Mouse (Mus musculus) thymus, postnatal 10 days (tissue): ENCODE data around the gene Srp9.
A peak's percentile ranks its signal among the peaks of the same experiment; 100 is the strongest.

Experiments
- DNase-seq, 2 experiments: peaks; one replicate each; pipeline ENCODE4 v3.0.0; 2021; ENCODE audit warnings: low spot score in 2 of 2

Gene Srp9

DNA sequence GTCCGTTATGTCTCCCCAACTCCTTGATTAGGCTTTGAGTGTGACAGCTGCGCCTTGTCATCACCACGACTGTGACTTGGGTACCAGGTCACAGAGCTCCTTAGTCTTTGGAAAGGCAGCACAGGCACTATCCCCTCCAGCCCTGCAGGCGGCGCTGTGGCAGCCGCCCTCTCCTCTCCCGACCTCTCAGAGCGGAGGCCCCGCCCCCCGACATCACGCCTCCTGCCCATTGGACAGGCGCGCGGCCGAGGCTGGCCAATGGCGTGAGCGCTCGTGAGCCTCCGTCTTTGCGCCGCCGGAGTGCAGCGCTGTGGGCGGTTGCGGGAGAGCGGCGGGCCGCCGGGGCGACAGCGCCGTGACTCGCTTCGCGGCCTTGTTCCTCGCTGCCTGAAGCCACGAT is at the start of gene Srp9:
Gene Srp9 (plus strand): TSS at position 232 of the 400 bp plus-strand sequence.
- peak; percentile 97 to 98 for DNase-seq

DNA sequence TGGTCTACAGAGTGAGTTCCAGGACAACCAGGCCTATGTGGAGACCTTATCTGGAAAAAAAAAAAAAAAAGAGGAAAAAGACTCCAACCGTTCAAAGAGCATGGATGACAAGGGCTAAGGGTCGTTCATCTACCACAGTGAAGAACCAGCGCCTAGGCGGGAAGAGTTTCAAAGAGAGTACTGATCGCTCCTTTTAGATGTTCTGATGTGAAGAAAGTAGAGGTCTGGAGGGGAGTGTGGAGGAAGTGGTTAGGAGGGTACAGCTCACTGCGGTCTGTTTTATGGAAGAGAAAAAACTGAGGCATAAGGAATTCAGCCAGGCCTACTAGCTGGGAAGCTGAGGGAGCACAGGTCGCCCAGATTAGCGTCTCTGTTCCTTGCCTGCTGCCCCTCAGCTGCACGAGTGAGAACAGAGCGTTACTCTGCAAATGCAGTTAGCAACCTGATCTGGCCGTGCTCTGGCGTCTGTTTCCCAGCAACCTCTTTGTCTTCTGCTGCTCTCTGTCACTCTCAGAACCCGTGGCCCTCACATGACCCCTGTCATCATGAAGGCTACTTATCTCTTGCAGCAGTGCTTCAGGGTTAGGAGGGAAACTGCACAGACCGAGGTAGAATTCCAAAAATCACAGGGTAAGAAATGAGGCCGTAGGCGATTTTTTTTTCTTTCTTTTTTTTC is 42.7 kb upstream of the Srp9 start:
- no peak for DNase-seq

DNA sequence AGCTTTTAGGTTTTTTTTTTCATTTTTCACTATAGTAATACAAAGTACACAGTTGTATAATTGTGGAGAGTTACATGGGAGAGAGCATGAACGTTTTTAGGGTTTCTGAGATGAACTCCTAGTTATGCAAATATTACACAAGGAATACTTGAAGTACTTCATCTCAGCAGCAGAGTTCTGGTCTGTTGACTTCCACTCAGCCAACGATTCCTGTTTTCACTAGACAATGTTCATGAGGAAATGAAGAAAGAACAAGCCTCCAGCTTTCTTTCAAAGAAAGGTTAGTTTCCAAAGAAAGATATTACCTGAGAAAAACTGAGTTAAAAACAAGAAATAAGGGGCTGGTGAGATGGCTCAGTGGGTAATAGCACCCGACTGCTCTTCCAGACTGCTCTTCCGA is 41.1 kb upstream of the Srp9 start:
- no peak for DNase-seq

DNA sequence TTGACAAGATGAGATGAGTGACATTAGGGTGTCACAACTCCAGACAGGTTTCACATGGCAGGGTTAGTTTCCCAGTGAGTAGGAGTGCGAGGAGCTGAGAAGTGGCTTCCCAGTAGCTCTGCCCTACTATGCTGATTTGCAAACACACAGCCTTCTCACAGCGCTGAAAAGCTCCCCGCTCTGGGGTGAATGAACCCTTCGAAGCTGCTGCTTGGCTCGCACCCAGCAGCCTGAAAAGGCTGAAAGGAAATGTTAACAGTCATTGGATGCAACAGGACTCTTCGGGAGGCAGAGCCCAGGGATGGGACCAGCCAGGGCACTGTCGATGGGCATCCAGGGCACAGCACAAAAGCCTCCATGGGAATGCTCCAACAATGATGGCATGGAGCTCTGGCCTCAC is 37.8 kb upstream of the Srp9 start:
- no peak for DNase-seq

DNA sequence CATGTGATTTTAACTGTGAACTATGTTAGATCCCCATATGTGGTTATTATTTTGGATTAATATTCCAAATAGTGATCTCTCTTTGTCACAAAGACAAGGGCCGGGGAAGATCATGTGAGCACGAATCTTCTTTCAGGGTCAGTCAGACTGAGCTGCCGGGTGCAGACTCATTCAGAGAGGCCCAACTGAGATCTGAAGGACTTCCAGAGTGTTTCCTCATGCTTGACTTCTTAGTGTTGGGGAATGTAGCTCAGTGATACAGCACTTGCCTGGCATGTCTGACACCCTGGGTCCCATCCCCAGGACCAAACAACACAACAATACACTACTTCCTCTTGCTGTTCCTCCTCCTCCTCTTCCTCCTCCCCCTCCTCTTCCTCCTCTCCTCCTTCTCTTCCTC is 37.2 kb upstream of the Srp9 start:
- DNase-seq = no peak

DNA sequence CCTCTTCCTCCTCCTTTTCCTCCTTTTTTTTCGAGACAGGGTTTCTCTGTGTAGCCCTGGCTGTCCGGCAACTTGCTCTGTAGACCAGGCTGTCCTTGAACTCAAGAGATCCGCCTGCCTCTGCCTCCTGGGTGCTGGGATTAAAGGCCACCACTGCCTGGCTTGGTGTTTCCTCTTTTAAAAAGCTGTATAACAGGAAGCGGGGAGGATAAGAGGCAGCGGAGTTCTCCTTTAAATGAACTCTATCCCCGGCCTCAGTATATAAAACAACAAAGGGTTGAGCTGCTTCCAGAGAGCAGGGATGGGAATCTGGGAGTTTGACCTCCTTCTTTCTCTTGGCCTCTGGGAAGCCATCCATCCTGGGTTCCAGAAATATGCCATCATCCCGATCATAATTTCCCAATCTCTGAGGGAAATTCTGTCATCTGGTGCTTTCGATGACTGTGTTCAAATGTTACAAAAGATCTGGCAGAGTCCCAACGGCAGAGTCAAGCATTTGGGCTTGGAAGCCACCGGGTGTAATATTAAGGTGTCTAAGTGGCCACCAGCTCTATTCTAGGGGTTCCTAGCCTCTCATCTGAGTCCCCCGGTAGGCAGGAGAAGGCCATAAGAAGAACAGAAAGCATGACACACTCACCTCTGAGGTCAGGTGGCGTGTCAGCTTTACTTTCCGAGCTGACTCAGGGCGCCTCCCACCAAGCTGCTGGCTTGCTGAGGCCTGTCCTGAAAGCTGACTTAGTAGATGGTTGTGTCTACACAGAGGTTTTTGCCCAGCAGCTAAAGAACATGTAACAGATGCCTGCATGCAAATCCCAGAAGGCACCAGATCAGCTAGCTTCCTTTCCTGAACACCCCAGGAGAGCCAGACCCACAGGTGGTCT is 36.5 kb upstream of the Srp9 start:
- DNase-seq = no peak

DNA sequence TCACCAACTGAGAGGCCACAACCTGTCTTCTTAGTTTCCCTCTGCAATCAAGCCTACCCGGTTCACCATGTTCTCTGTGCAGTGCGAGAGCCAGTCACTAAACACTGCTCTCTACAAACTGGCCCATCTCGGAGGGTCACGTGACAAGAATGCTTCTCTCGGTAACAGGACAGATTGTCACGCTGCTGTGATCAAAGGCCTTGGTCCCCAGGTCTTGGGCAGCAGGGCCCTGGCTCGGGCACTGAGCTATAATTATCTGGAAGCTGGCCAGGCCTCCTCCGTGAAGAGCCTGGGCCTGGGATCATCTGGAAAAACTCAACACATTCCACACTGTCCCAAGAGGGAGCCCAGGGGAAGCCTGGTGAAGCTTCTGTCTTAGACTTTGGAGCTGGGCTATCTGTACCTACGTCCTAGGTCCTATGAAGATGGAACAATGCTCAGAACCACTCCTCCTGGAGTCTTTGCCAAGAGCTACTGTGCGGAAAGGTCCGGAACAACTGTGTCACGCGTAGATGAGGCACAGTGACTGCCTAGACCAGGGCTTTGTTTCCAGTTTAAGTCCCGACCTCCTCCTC is 35.6 kb upstream of the Srp9 start:
- no peak for DNase-seq

DNA sequence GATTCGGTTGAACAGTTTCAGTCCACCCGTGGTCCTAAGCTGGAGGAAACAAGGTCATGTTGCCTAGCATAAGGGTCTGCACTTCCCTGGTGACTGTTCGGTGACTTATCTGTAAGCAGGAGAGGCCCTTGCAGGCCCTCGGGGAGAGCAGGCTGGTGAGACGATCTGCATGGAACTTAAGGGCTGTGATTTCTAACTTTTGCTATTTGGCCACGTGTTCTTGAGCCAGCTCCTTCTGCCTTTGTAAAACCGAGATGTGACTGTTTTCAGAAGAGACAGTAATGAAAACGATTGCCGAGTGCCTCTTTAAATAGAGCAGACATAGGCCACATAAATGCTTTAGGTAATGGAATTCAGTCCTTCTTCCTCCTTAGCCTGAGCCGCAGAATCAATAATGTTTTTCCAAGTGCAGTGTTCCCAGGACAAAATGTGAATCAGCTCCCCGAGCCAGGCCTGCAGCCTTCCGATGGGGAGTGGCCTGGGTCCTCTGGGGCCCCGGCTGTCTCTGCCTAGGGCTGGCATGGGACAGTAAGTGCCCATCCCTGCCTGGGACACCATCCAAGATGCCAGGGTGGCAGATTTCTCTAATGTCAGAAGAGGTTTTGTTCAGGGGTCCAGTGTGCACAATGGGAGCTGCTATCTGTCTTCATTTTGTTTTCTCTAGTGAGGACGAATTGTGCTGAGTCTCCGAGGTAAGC is 34.8 kb upstream of the Srp9 start:
- no peak for DNase-seq

DNA sequence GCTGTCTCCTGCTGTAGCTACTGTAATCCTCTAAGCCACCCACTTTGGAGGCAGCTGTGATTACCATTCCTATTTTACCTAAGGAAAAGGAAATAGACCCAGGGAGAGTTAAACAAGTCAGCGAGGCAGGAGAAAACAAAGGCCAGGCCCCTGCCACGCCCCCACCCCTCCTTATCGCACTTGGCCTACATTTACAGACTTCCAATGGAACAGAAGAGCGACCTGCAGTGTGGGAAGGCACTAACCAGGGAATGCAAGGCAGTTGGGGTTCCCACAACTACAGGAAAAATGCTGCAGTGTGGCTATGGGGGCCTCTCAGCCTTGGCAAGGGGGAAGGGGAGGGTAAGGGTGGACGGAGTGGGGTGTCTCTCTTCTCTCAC is 34.2 kb upstream of the Srp9 start:
- DNase-seq = no peak

DNA sequence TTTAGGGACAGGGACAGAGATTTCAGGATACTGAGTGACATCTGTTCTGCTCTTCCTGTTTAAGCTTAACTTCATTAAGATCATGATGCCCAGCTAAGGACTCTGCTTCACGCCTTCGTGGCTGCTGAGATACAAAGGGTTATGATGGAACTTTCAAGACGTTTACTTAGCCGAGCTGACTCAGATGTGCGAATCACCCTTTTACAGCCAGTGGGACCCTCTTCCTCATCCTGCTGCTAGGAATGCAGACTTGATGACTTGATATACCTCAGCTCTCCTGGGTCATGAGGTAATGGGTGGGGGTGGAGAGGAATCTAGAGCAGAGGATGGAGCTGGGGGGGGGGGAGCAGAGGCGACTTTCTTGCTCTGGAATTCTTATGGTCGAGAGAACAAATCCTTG is 33.3 kb upstream of the Srp9 start:
- no peak for DNase-seq

DNA sequence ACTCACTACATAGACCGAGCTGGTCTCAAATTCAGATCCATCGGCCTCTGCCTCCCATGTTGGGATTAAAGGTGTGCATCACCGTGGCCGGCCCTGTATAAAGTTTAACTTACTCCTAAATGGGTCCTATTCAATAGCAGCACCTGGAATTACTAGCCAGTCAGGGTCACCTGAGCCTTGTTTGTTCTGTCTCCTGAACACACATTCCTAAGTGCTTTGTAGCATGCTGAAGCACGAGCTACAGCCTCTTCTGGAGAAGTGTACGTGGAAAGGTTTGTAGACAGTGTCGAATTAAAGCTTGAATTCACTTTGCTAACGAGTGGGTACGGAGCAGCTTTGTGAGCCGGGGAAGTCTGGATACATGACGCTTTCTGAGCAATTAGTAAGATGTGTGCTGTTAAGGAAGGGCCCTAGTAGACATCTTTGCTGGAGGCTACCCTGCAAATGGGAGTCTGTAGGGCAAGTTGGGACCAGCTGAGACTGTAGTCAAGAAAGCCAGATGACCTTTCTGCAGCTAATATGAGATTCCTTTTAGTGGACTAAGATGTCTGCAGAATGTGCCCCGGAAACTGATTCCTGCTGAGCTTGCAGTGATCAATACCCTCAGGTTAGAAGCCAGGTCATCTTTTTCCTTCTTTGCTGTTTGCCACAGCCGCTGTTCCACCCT is 32.7 kb upstream of the Srp9 start:
- DNase-seq = no peak

DNA sequence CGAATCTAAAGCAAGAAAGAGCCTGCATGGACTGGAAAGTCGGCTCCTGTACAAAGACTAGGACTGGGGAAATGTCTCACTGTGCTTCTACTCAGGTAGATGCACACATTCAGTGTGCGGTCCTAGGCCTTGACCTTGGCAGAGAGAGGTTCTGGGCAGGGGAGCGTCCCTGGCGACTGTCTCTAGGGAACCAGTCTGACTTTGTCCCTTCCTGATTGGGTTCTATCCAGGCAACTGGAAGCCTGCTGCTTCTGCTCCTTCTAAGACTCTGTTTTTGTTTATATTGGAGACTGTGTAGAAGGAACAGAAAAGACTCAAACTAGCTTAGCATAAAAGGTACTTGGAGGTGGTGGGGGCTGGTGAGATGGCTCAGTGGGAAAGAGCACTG is 32.1 kb upstream of the Srp9 start:
- DNase-seq = no peak

DNA sequence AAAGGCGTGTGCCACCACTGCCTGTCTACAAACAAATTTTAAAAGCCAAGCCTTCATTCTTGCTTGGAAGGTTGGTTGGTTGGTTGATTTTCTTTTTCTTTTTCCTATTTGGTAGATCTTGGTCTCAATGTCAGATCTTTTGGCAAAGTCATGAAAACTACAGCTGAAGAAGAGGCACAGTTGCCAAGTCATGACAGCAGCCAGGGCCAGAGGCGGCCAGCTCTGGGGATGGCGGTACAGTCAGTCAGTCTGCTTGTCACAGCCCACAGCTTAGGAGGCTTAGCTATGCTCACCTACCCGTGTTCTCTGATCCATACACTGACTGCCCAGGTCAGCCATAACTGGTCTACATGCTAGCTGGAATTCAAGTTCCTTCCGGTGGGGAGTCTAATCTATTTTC is 31.1 kb upstream of the Srp9 start:
- DNase-seq = no peak

DNA sequence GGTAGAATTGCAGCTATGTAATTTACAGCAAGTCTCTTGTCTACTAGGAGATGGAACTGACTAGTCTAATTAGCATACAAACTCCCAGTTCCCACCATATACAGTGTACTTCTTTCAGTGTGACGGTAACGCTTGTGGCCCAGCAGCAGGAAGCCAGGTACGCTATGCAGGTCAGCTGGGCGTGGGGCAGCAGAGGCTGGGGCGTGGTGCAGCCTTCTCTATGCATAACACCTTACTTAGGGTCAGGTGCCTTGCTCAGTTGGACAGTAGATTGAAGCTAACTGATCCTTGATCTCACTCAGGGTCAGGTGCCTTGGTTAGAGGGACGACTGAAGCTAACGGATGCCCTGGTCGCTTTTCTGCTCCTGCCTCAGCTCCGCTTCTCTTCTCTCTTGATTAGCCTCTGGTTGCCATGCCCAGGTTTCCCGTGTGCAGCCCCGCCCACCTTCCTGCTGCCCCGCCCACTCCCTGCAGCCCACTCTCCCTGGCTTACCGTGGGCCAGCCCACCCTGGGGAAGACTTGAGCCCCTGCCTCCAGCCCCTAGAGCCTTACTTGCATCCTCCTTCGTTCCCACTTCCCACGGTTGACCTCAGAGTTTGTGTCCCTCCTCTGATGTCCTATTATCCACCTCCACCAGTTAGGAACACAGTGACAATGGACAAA is 29.9 kb upstream of the Srp9 start:
- no peak for DNase-seq

DNA sequence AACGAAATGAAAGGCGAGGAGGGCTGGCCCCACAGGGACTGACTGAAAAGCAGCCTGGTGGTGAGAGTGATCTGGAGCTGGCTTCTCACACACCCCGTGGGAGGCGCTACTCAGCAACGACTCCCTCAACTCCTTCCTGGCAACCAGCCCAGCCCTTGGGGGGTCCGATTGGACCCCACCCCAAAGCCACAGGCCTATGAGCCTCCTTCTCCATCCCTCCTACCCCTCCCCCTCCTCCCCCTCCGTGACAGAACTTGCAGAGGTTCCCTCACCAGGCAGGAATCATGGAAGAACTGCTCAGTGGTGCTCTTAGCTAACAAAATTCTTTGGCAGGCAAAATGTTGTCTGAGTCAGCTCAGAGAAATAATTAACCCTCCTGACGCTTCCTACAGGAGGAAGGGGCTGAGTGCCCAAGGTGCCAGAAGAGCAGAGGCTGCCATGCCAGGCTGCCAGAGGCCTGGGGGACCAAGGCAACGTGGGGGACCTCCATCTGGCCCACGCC is 29.2 kb upstream of the Srp9 start:
- DNase-seq = no peak

DNA sequence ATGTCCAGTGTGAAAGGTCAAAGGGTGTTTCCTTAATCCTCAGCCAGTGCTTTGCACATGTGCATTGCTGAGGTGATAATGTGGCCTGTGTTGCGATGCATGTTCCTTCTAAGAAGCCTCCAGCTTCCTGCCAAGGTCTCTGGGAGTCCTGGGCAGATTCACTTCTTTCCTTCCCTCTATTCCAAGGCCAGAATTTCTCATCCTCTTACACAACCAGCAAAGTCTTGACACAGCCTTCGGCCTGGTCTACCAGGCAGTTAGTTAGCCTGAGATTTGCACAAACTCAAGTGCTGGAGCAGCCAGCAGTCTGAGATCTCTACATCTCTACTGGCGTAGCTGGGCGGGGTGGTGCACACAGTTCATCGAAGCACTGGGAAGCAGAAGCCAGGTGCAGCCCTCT is 27.8 kb upstream of the Srp9 start:
- DNase-seq = no peak

DNA sequence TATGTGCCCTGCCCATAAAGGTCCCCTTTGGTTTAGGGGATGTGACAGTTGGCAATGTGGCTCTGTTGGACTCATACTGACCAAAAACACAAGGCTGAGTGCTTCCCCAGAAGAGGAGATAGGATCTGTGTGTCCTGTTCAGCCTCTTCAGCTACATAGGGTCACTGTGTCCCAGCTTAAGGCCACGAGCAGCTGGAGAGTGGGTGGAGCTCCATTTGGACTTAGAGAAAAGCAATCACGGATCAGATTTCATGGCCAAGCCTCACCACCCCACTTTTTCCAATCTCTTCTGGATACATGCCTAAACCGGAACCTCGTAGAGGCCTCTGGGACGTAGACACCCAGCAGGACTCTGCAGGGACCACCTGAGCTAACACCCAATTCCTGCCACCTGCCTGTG is 25.5 kb upstream of the Srp9 start:
- DNase-seq = no peak

DNA sequence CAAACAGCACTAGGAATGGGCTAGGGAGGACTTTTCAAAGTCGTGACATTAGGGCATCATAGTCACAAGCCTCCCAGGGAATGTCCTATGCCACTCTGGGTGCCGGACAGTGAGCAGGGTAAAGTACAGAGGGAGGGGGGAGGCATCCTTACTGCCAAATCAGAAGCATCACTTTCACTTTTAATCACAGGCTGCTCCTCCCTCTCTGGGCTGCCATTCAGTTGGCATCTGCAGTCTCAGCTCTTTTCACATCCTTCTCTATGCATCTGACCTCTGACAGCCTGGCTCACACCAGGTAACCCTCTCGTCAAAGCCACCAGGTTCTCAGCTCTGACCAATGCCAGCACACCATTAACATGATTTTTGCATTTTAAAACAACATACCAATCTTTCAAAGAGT is 24.1 kb upstream of the Srp9 start:
- no peak for DNase-seq

DNA sequence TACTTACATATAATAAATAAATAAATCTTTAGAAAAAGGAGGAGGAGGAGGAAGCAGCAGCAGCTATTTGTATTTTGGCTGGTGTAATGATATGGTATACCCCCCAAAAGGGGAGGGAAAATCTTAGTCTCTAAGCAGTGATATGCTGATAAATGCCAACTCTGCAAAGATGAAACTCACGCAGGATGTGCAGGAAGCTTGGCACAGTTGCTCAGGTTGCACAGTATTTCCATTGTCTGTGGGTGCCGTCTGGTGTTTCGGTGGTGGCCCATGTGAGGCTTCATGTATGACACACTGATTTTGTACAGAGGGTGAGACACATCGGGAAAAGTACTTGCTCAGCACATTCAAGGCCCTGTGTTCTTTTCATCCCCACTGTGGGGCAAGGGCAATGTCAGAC is 23.1 kb upstream of the Srp9 start:
- no peak for DNase-seq

DNA sequence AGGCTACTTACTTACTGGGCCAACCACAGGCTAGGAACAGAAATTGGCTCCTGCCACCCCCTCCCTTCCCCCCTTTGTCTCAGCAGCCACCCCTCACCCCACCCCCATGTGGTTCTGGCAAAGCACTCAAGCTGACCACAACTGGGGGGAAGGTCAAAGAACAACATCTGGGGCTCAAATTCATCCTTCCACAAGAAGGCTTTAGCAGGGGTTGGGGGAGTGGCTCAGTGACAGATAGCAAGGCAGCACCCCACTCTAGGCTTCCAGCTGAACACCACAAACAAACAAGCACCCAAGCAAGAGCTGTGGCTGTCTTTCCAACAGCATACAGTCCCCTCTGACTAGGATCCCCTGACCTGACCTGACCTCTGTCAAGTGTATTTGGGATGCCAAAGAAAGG is 21.8 kb upstream of the Srp9 start:
- no peak for DNase-seq

DNA sequence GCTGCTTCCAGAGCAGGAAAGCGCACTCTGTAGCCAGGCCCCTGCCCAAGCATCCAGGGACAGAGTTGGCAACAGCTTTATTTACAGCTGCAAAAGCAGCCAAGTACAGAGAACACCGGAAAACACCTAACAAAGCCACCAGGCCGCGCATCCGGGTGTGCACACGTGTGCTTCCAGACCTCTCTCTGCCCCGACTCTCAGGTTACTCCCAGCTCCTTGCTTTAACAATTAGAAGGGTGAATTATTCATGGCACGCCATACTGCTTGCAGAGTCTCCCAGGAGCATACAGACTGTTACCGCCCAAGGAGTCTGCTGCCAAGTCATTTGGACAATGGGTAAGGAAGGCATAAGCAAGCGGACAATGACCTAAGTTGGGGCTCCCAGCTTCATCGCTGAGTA is 21.1 kb upstream of the Srp9 start:
- DNase-seq = no peak
